Mouse (Mus musculus) G1E (cell line): ENCODE results near the gene Pappa. TPM values are rescaled to one million over a fixed set of nuclear protein-coding genes. Genes with fewer than 3 reads are reported as not detected.

ENCODE experiments used
- ATAC-seq: 2 replicates; pipeline ENCODE4 v1.8.0; 2016; ENCODE audit warnings: mild to moderate bottlenecking; ENCODE audit not compliant: insufficient number of reproducible peaks, poor library complexity, low FRiP score, severe bottlenecking; ENCODE audit errors: extremely low read depth
- DNase-seq: peaks from one replicate; pipeline ENCODE4 v3.0.0; 2012; ENCODE audit warnings: low spot score
- H3K27me3 ChIP-seq: 2 replicates; pipeline ENCODE4 v1.6.1; 2012; ENCODE audit warnings: mild to moderate bottlenecking, low read length, inconsistent platforms; ENCODE audit not compliant: insufficient read depth
- H3K36me3 ChIP-seq: replicated peaks from 2 replicates; pipeline ENCODE3; 2012; ENCODE audit warnings: mild to moderate bottlenecking, inconsistent platforms
- H3K4me1 ChIP-seq: 2 replicates; pipeline ENCODE4 v1.6.1; 2012; ENCODE audit warnings: low read depth, low read length, inconsistent platforms, mixed read lengths; ENCODE audit not compliant: insufficient read depth
- H3K4me3 ChIP-seq: 2 replicates; pipeline ENCODE4 v1.5.1; 2012; ENCODE audit warnings: low read depth, mild to moderate bottlenecking, inconsistent platforms, low read length, moderate library complexity, mixed read lengths
- H3K9me3 ChIP-seq: replicated peaks from 2 replicates; pipeline ENCODE4 v1.6.1; 2012; ENCODE audit warnings: inconsistent platforms
- CTCF ChIP-seq: IDR thresholded peaks from 2 replicates; pipeline ENCODE4 v1.5.1; 2012; ENCODE audit warnings: low read depth, low read length, inconsistent platforms, mixed read lengths
- GATA1 ChIP-seq: IDR thresholded peaks from 2 replicates; pipeline ENCODE4 v1.6.1; 2012; ENCODE audit warnings: borderline replicate concordance, low read length, inconsistent platforms, mixed read lengths
- GATA2 ChIP-seq: IDR thresholded peaks from 2 replicates; pipeline ENCODE4 v1.6.1; 2012; ENCODE audit warnings: low read depth, low read length, inconsistent platforms, borderline replicate concordance
- POLR2AphosphoS5 ChIP-seq: IDR thresholded peaks from 2 replicates; pipeline ENCODE4 v1.6.1; 2012; ENCODE audit warnings: low read depth, low read length, inconsistent platforms; ENCODE audit not compliant: insufficient replicate concordance
- TAL1 ChIP-seq: conservative IDR thresholded peaks from 2 replicates; pipeline ENCODE4 v1.6.1; 2012; ENCODE audit warnings: low read depth, low read length, inconsistent platforms, mixed read lengths
- polyA plus RNA-seq: library from polyadenylated mRNA; stranded (reverse); fragments of >175 nt; gene quantifications from 2 replicates; pipeline ENCODE4 v1.2.3, GENCODE M21; 2012
- total RNA-seq, 2 experiments: library from RNA; stranded (forward) in 1 of 2; stranded (reverse) in 1 of 2; fragments of 200-1000 nt in 1 of 2; fragments of >200 nt in 1 of 2; fragmentation: Nextera tagmentation in 1 of 2; gene quantifications; 2 replicates each; pipeline ENCODE4 v1.2.3; 2014 to 2017

Pappa gene
- total and polyA plus RNA-seq, 3 experiments, result 0.05 TPM; not detected in 2

DNA sequence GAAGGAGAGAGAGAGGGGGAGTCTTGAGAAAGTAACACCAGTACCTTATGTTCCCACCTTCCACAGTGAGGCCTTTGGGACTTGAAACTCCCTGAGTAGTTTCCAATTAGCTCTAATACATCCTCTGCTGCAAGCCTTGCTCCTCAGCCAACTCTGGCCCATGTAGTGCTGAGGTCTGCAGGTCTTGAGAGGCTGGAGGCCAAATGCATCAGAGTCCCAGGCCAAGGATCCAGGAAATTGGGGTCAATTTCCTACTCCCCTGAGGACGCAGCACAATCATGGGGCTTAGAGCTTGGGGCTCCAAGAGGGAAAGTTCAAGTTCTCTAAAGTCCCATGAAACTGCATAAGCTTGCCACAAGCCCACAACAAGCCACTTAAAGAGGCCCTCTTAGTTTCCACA, 198.0 kb downstream of the Pappa start:
- H3K36me3 ChIP-seq, result no peaks in the 10 kb centered on the region
- no peak overlapping the region for H3K4me3 ChIP-seq
- no peak for TF ChIP-seq POLR2AphosphoS5
- TF ChIP-seq TAL1, result no peak
- no peak for TF ChIP-seq GATA2
- TF ChIP-seq GATA1, result no peak
- TF ChIP-seq CTCF, result no peak
- ATAC-seq (no peak), DNase-seq (no peak)
- peaks cover 30% of the 10 kb centered on the region for H3K9me3 ChIP-seq
- H3K4me1 ChIP-seq, result no peaks in the 10 kb centered on the region
- H3K27me3 ChIP-seq, result no peaks in the 10 kb centered on the region

DNA sequence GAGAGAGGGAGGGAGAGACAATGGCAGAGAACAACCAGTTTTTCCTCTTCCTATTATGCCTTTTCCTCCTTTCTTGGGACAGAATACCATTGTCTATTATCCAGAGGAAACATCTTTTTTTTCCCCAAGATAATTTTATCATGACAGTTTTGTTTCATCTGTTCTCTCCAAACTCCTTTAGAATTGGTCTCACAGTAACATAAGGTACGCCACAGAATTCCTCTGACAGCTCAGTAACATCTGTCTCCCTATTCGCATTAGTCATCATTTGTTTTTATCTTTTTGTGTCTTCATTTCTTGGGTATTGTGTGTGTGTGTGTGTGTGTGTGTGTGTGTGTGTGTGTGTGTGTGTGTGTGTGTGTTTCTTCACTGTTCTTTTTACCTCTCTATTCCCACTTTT, 201.8 kb downstream of the Pappa start:
- no peaks in the 10 kb centered on the region for H3K4me1 ChIP-seq
- TF ChIP-seq POLR2AphosphoS5 (no peak), GATA2 (no peak), TAL1 (no peak), CTCF (no peak), GATA1 (no peak)
- H3K27me3 ChIP-seq, result no peaks in the 10 kb centered on the region
- H3K9me3 ChIP-seq, result peaks cover 23% of the 10 kb centered on the region
- H3K36me3 ChIP-seq, result no peaks in the 10 kb centered on the region
- DNase-seq (no peak), ATAC-seq (no peak)
- H3K4me3 ChIP-seq, result no peak overlapping the region

DNA sequence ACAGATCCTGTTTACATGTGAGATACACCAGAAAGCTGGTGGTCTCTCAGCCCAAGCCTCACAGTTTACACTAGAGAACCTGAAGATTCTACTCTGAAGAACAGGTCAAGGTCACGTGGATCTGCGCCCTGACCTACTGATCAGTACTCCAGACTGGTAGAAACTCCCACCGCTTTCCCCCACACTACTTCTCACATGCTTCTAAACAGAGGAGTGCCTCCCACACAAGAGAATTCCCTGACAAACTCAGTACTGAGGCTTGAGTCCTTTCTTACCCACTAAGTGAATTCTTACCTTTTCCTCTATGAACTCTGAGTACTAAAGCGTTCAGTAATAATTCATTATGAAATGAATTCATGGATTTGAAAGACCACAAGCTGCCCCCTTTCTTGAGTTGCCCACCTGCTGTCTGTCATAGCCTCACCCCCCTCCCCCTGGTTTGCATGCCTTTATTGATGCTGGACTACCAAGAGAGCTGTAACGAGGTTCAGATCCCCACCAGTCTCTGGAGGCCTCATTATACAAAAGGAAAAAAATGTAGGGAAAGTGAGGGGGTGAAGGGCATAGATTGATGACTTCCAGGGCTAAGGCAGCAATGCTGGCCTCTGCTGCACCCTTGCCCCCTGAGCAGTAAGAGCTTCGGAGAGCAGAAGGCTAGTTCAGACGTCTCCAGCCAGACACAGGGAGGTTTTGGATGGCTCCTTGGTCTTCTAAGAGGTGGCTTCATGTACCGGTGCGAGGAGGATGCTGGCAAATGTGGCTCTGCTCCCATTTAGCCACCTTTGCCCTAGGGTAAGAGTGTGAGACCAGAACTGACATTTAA, 204.7 kb downstream of the Pappa start:
- Histone ChIP-seq H3K36me3 (no peaks in the 10 kb centered on the region), H3K4me1 (no peaks in the 10 kb centered on the region), H3K4me3 (no peak overlapping the region), H3K9me3 (peaks cover 19% of the 10 kb centered on the region), H3K27me3 (no peaks in the 10 kb centered on the region)
- ATAC-seq (no peak), DNase-seq (no peak)
- no peak for TF ChIP-seq POLR2AphosphoS5

DNA sequence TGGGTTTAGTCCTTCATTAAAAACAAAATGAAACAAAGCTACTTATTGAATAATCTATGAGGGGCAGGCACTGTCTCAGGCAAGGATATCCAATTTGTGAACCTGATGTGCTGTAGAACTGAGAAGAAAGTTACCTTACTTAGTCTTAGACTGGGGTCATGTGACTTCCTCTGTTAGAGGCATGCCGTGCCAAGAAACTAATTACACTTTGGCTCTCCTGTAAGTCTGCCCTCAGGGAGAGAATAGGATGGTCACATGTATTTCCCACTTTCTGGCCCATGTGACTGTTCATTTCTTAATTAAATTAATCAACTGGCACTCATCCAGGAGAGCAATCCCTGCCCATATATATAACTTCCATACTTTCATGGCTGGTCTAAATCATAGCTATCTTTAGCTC, 209.7 kb downstream of the Pappa start:
- no peak overlapping the region for H3K4me3 ChIP-seq
- TF ChIP-seq CTCF (no peak), POLR2AphosphoS5 (no peak), TAL1 (no peak), GATA2 (no peak), GATA1 (no peak)
- H3K4me1 ChIP-seq, result no peaks in the 10 kb centered on the region
- H3K27me3 ChIP-seq, result no peaks in the 10 kb centered on the region
- peaks cover 11% of the 10 kb centered on the region; the same call in 1 of the 2 replicates for H3K9me3 ChIP-seq
- no peaks in the 10 kb centered on the region for H3K36me3 ChIP-seq
- no peak for DNase-seq
- no peak for ATAC-seq

DNA sequence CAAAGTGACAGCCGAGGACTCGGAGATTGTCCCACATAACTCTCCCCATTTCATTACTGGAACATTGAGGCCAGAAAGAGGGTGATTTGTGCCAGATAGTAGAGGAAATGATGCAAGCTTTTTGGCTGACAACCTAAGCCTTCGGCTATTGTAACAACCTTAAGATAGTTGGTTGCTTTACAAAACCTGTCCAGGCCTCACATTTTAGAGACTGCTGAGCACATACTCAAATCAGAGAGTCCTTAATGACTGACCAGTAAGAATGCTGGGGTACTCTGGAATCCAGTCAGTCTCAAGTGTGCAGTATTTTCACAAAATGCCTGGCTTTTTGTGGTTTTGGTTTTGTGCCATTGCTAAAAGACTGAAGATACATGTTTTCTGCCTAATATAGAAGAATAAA, 217.8 kb downstream of the Pappa start:
- no peak for ATAC-seq
- H3K27me3 ChIP-seq, result no peaks in the 10 kb centered on the region
- DNase-seq, result no peak
- no peaks in the 10 kb centered on the region for H3K36me3 ChIP-seq
- no peaks in the 10 kb centered on the region for H3K4me1 ChIP-seq
- H3K9me3 ChIP-seq, result 0 out of 2 replicates have a peak, but pooled peaks cover 2% of the 10 kb centered on the region
- TF ChIP-seq POLR2AphosphoS5, result no peak
- TF ChIP-seq GATA1, result no peak
- TF ChIP-seq CTCF, result no peak
- TF ChIP-seq GATA2, result no peak
- no peak for TF ChIP-seq TAL1
- H3K4me3 ChIP-seq, result no peak overlapping the region

DNA sequence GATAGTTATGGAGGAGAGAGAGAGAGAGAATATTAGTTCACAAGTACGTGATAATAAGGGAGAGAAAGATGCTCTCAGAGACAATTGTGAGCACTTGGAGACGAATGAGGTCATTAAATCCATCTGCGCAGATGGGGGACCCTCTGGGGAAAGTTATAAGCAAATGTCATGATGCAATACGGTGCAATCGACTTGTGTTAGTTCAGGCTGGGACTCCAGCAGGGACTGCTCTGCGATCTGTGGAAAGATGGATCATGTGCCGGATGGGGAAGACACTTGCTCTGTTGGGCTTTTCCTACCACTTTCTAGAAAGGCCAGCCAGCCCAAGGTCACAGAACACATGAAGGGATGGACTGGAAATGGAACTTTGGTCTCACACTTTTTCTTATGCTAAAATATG, 226.5 kb downstream of the Pappa start:
- Histone ChIP-seq H3K4me3 (no peak overlapping the region), H3K27me3 (no peaks in the 10 kb centered on the region), H3K36me3 (no peaks in the 10 kb centered on the region), H3K9me3 (peaks cover 2% of the 10 kb centered on the region; the same call in 1 of the 2 replicates), H3K4me1 (no peaks in the 10 kb centered on the region)
- no peak for ATAC-seq
- DNase-seq, result no peak
- TF ChIP-seq TAL1, result no peak
- no peak for TF ChIP-seq POLR2AphosphoS5
- no peak for TF ChIP-seq CTCF
- no peak for TF ChIP-seq GATA2
- no peak for TF ChIP-seq GATA1

DNA sequence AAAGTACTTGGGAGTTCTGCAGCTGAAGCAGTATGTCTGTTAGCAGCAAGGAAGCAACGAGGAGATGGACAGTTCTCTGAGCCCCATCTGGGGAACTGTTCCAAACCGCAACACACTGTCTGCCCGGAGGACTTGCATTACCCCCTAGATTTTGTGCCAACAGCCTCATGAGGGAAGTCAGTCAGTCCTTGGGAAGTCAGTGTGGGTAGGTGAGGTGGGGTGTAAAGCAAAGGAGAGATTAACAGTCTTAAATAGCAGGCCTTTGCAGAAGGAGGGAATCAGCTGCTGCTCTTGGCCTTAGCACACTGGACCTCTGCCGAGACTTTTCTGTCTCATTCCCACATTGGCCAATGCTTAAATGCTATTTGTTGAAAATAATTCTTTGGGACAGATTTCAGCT, 230.6 kb downstream of the Pappa start:
- Histone ChIP-seq H3K9me3 (peaks cover 2% of the 10 kb centered on the region; the same call in 1 of the 2 replicates), H3K4me3 (no peak overlapping the region), H3K36me3 (no peaks in the 10 kb centered on the region), H3K4me1 (no peaks in the 10 kb centered on the region), H3K27me3 (no peaks in the 10 kb centered on the region)
- DNase-seq (no peak), ATAC-seq (no peak)
- no peak for TF ChIP-seq CTCF
- TF ChIP-seq POLR2AphosphoS5, result no peak
- no peak for TF ChIP-seq GATA1
- no peak for TF ChIP-seq TAL1
- no peak for TF ChIP-seq GATA2
